Mouse (Mus musculus) T-helper 17 cell (primary cell): ENCODE measurements around the gene 4930451I11Rik.

ENCODE experiments used
- in situ Hi-C, 2 experiments: fragments of 300-600 bp; cut with MboI, MseI; formaldehyde crosslinking; loops; 1 replicate in 1 of 2; 2 replicates in 1 of 2; pipeline ENCODE4 v1.15.1; 2025; ENCODE audit warnings: high pct_unique_total_duplicates in 2 of 2

Gene 4930451I11Rik

GRCm38 (mm10) chr7:126831539-126831938, at the start of gene 4930451I11Rik:
Gene 4930451I11Rik, minus strand, starts transcription at chr7:126831639.
- in situ Hi-C loops = loop anchor here in 1 of 2 experiments (5.0 kb wide), 1 partner anchor 121 kb away; the partner anchor contains the start of gene Sez6l2

DNA sequence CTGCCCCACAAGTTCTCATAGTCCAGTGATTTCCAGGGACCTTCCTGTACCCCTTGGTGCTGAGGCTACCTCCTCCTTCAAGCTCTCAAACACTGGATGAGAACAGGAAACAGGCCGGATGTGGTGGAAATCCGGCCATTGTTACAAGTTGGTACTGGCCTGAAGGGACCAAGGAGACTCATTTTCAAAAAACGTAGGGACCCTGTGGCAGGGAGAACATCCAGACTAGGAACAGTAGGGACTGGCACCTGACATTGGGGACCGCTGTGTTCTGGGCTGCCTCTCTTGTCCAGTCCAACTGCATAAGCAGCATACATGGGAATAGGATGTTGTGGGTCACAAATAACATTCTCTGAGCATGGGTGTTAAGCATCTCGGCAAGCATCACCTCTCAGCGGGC, 49.6 kb upstream of the 4930451I11Rik start:
- in situ Hi-C loops = no loop called here

DNA sequence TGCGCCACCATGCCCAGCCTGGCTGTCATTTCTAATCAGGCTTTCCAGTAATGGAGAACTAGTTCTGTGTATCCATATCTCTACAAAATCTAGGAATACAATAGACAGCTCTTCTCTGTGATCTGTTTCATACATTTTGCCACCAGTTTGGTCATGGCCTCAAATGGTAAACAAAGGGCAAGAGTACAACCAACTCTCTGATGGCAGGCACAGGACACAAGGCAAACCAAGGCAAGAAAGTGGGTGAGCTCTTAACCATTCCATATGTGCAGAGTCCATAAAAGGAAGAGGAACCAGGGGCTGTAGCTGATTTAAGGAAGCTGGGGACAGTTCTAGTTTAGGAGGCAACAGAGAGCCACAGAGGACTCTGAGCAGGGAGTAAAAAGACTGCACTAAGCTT, 45.8 kb upstream of the 4930451I11Rik start:
- in situ Hi-C loops = no loop called here

- in situ Hi-C loops = no loop called here
Measured at GRCm38 (mm10) chr7:126870520-126870891, 39.1 kb upstream of the 4930451I11Rik start.

GRCm38 (mm10) chr7:126869780-126870519, 38.5 kb upstream of the 4930451I11Rik start:
- in situ Hi-C loops = no loop called here

GRCm38 (mm10) chr7:126868003-126868402, 36.6 kb upstream of the 4930451I11Rik start:
- in situ Hi-C loops = no loop called here

DNA sequence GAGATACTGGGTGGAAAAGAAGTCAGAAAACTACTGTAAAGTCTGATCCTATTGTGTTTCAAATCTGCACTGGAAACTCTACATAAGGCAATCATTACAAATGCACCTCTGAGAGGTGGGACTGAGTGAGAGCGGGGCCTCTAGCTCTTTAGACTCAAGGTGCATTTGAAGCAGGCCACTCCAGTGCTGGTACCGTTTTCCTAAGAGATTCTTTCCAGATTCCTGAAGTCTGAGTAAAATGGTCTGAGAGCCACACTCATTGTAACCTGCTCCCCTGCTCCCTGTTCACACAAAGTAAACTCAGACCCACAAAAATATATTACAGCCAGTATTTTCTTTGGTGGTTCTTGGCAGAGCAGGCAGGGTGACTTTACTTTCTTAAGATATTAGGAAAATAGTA, 36.1 kb upstream of the 4930451I11Rik start:
- in situ Hi-C loops = no loop called here

- in situ Hi-C loops = no loop called here
Measured at GRCm38 (mm10) chr7:126863791-126864190, 32.4 kb upstream of the 4930451I11Rik start.

- in situ Hi-C loops = no loop called here
Measured at GRCm38 (mm10) chr7:126862147-126862784, 30.8 kb upstream of the 4930451I11Rik start, which contains the start of gene Ino80e. Gene Ino80e, minus strand, starts transcription at chr7:126862377.

- in situ Hi-C loops = no loop called here
Measured at GRCm38 (mm10) chr7:126861429-126862130, 30.1 kb upstream of the 4930451I11Rik start, which contains the start of gene Hirip3. Gene Hirip3, plus strand, starts transcription at chr7:126861972.

GRCm38 (mm10) chr7:126860987-126861386, 29.5 kb upstream of the 4930451I11Rik start:
- in situ Hi-C loops = no loop called here

DNA sequence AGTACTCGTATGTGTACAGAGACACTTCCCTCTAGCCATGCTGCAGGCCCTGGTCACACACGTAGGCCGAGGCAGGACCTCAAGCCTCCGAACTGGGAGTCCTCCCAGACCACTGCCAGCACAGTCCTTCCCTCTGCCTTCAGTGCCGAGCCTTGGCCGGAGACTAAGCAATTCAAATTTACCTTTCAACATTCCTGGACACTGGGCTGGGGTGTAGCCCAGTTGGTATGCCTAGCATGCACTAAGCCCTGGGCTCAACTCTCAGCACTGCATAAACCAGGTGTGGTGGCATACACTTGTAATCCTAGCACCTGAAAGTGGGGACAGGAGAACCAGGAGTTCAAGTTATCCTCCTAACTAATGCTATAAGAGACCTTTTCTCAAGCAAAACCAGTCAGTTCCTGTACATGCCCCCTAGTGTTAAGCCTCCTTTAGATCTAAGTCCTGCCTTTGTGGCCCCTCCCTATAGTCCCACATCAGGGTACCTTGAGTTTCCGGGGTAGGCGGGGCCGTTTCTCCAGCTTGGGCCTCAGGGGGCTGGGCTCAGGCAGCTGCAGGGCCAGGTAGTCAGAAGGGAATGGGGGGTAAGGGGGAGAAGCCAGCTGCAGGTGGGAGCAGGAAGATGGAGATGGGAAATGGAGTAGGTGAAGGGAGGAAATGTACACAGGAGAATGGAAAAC, 25.4 kb upstream of the 4930451I11Rik start:
- in situ Hi-C loops = no loop called here

GRCm38 (mm10) chr7:126855641-126856040, 24.2 kb upstream of the 4930451I11Rik start:
- in situ Hi-C loops = no loop called here

DNA sequence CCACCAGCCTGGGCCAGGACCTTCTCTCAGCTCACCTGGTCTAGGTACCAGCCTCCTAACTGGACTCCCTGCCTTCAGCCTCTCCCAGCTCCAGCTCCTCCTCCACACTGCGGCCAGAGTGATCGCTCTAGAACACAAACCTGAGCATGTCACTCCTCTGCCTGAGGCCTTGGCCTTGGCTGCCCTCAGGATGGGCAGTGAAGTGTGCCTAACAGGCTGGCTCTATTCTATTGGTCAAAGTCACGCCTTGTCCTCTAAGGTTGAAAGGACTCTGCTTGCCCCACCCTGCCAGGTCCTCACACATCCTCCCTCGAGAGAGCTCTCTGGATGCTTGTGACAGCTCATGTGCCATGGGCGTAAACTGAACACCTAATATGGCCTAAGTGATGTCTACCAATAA, 22.0 kb upstream of the 4930451I11Rik start:
- in situ Hi-C loops = no loop called here

DNA sequence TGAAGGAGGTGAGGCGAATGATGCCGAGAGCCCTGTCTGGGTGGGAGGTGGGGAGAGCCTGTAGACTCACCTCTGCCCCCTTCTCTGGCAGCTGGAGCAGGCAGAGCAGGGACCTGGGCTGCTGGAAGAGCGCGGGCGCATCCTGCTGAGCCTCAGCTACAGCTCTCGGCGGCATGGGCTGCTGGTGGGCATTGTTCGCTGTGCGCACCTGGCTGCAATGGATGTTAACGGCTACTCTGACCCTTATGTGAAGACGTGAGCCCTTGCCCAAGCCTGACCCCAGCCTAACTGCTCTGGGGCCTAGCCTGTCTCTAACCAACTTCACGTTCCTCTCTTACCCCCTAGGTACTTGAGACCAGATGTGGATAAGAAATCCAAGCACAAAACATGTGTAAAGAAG, 19.8 kb upstream of the 4930451I11Rik start:
- in situ Hi-C loops = no loop called here

DNA sequence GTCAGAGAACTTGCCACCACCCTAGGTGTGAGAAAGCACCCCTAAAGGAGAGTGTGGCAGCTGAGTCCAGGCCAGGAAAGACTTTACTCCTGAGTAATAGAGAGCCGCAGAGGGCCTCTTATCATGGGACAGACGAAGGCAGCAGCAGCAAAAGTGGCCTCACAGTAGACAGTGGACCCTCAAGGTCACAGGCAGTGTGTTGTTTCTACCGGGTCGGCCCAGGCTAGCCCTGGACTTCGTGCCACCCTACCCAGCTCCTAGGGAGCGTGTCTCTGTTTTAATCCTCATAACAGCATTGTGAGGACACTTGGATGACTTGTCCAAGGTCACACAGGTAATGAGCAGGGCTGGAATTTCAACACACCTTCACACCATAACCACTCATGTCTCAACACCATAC, 18.7 kb upstream of the 4930451I11Rik start:
- in situ Hi-C loops = no loop called here

DNA sequence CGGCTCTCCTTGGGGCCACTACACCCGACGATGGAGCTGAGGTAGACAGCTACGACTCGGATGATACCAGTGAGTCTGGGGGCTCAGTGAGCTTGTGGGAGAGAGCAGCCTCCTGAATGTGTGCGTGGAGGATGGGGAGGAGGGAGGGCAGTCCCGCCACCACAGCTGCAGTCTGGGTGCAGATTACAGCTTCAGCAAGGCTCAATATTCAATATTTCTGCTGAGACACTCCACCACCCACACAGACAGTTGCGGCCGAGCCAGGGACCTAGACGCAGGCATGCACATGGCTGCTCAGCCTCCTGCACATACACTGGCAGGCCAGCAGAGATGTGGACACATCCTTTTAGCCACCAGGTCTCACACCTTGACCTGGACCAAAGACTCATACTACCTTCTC, 17.4 kb upstream of the 4930451I11Rik start:
- in situ Hi-C loops = no loop called here

GRCm38 (mm10) chr7:126847421-126848398, 16.3 kb upstream of the 4930451I11Rik start:
- in situ Hi-C loops = no loop called here

GRCm38 (mm10) chr7:126847116-126847420, 15.6 kb upstream of the 4930451I11Rik start, which contains the start of gene Doc2a:
Gene Doc2a, plus strand, starts transcription at chr7:126847416.
- in situ Hi-C loops = no loop called here

- in situ Hi-C loops = no loop called here
Measured at GRCm38 (mm10) chr7:126845516-126845915, 14.1 kb upstream of the 4930451I11Rik start.

- in situ Hi-C loops = no loop called here
Measured at GRCm38 (mm10) chr7:126843276-126843675, 11.8 kb upstream of the 4930451I11Rik start.
